Mouse (Mus musculus) mesoderm, embryonic 11.5 days (tissue): ENCODE data around the gene Vps8.
A peak's percentile ranks its signal among the peaks of the same experiment; 100 is the strongest.

Experiments
- DNase-seq: peaks from one replicate; pipeline ENCODE4 v3.0.0-alpha.2; 2012; ENCODE audit warnings: low read depth, low spot score

Vps8 gene

GRCm38 (mm10) chr16:21422645-21423545 is at the start of gene Vps8:
TSS of gene Vps8 (plus strand) at chr16:21423118.
- DNase-seq, result peak; percentile 95

GRCm38 (mm10) chr16:21373316-21373960 is 49.5 kb upstream of the Vps8 start:
- no peak for DNase-seq

DNA sequence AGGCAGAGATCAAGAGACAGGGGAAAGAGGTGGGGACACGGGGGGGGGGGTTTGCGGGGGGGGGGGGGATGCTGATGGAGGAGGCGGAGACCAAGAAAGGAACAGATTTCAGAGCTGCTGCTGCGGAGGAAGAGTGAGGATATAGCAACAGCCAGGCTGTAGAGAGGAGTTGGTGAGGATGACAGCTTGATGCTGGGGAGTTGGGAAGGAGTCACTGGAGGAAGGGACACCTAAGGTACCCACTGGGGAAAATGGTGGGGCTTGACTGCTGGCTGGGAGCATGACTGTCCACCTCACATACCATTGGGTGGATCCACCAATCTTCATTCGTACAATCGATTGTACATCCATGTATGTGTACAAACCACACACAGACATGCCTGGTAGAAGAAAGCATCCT is 48.9 kb upstream of the Vps8 start:
- no peak for DNase-seq

DNA sequence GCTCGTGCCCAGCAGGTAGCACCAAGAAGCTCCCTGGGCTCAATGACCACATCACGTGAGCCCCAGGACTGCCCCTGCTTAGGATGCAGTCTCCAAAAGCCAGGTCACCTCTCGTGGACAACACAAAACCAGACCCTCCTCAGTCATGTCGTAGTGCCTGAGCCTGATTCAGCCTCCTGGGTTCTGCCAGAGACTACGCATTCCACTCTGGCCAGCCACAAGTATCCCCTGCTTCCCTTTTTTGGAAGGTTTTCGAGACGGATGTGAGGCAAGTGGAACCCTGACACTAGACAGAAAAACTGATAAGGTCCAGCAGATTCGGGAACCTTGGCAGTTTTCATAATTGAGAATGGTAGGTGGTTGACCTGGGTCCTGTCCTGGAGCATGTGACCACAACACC is 47.8 kb upstream of the Vps8 start:
- DNase-seq, result no peak

GRCm38 (mm10) chr16:21376316-21376715 is 46.6 kb upstream of the Vps8 start:
- no peak for DNase-seq

DNA sequence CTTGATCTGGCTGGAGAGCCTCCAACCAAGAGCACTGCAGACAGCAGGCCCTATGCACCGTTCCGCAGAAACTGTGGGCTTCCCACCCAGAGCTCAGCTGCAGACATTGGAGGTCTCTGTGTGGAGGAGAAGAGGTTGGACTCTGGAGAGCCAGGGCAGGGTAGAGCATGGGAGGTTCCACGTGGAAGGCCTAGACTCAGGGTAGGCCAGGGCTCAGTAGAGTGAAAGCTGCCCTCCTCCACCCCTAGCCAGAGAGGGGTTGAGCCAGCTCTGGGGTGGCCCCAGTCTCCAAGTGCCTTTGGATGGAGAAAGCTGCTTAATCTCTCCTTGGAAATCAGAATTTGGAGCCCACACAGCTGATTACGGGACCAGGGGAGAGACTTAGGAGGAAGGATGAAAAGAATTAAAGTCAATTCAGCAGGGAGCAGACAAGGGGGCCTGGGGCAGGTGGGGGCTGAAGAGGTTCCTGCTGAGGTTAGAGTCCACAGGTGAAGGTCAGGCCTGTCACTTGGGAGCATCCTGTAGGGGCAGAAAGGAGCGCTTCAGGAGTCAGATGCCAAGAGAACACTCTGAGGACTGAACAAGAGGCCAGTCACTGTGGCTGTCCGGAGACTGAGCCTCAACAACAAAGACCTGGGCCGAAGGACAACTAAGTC is 45.8 kb upstream of the Vps8 start:
- DNase-seq, result no peak

GRCm38 (mm10) chr16:21377605-21377968 is 45.3 kb upstream of the Vps8 start:
- peak; percentile 16 for DNase-seq

GRCm38 (mm10) chr16:21381469-21381868 is 41.4 kb upstream of the Vps8 start:
- DNase-seq, result no peak

- DNase-seq, result no peak
Observed at GRCm38 (mm10) chr16:21382152-21382911, 40.6 kb upstream of the Vps8 start.

GRCm38 (mm10) chr16:21385926-21386881 is 36.7 kb upstream of the Vps8 start:
- no peak for DNase-seq

DNA sequence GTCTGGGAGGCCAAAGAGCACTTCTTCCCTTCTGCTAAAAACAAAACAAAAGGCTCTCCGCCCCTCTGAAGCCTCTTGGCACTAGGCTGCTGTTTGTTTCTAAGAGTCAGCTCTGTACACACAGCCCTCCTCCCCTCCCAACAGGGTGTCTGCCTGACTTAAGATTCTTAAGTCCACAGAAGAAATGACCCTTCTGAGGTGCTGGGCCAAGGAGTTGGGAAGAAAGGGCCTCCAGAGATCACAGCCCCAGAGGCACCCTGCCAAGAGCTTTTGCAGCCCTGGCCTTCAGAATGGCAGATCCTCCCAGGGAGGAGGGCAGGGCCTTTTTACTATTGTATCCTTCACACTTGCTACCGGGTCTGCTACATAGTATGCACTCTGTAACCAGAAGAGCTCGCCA is 33.6 kb upstream of the Vps8 start:
- no peak for DNase-seq

GRCm38 (mm10) chr16:21390744-21391143 is 32.2 kb upstream of the Vps8 start:
- DNase-seq, result no peak

- no peak for DNase-seq
Observed at GRCm38 (mm10) chr16:21392099-21392498, 30.8 kb upstream of the Vps8 start.

- DNase-seq, result peak; percentile 96
Observed at GRCm38 (mm10) chr16:21392517-21393112, 30.3 kb upstream of the Vps8 start.

- DNase-seq, result no peak
Observed at GRCm38 (mm10) chr16:21395546-21395945, 27.4 kb upstream of the Vps8 start.

DNA sequence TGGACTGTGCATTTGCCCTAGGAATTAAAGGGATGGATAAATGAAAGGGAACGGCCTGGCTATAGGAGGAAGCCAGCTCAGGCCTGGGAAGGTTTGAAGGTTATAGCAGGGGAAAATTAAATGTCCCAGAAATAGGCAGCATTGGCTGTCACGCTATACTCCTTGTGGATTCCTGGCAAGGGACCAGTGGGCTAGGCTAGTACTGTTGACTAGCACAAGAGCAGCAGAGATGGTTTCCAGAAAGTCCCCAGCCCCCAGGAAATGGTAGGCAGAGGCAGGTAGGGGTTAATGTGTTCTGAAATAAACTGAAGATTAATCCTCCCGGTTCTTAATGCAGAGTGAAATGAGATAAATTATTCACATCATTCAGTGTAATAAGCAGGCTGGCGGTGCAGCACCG is 25.2 kb upstream of the Vps8 start:
- no peak for DNase-seq

DNA sequence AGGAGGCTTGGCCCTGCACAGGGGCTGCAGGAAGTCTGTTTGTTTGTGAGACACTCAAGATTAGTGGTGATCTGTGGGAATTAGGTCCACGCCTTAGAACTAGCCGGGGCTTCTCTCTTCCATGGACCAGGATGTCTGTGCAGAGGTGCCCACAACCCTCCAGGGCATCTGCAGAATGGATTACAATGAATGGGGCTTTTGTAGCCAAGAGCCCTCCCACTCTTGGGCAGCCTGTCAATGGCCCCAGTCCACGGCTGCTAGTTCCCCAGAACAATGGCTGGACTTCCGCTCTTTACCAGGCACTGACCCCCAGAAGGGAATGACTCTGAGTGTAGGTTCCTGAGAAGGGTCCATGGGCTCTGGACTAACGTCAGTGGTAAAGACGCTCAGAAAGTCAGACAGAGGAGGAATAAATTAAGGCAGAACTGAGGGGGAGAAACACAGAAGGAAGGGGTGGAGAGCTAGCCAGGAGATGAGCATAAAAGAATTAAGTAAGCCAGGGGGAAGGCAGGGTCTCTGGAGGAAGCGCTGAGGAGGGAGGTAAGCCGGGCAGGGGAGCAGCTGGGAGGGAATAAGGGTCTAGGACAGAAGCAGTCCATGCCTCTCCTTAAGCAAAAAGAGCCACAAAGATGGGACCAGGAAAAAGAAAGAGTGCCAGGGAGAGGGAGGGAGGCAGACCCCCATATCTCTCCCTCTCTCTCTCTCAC is 24.4 kb upstream of the Vps8 start:
- DNase-seq, result peak; percentile 46

- no peak for DNase-seq
Observed at GRCm38 (mm10) chr16:21399942-21400341, 23.0 kb upstream of the Vps8 start.

DNA sequence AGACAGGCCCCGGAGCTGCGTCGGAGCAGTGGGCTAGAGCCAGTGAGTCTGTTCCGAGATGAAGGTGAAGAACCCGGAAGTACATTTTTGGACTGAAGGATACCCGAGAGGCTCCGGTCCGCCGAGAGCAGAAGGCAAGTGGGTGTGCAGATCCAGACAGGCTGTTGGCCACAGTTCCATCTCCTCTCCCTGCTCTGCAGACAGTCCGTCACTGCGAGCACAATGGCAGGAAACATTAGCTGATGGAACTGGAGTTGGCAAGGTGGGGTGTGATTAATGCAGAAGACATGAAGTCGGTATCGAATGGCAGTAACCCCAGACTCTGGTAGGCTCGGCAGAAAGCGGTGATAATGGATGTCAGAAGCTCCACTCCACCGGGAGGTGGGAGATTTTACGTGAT is 20.9 kb upstream of the Vps8 start:
- DNase-seq, result no peak

GRCm38 (mm10) chr16:21403402-21403801 is 19.5 kb upstream of the Vps8 start:
- DNase-seq, result no peak
